Mouse (Mus musculus) bone marrow, adult 2 months (tissue): ENCODE data around the gene Atxn7l1.

Experiments used
- CTCF ChIP-seq: fragments of 200-500 bp; IDR thresholded peaks from 2 replicates; pipeline ENCODE4 v1.5.1; 2011; ENCODE audit warnings: low read length, control low read depth; ENCODE audit not compliant: control insufficient read depth, insufficient read depth
- POLR2A ChIP-seq: fragments of 200-500 bp; IDR thresholded peaks from 2 replicates; pipeline ENCODE4 v1.6.1; 2011; ENCODE audit warnings: low read depth, mild to moderate bottlenecking, control low read depth, low read length, borderline replicate concordance; ENCODE audit not compliant: control insufficient read depth

DNA sequence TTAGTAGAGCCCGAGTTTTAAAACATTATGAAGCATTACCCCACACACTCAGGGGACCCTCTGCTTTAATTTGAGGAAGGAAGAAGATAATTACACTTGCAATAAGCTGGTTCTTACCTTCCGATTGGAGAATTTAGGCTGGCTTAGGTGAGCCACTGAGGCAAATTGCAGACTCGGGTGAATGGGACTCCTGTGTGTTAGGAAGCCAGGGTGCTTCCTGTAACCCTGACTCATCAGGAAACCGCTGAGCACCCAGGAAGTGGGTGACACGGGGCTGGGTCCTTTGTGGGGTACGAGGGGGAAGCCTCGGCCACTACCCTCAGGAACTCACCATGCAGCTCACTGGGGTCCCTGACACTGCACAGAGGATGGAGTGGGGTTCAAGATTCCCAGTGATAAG lies 12.9 kb downstream of the Atxn7l1 start:
- TF ChIP-seq POLR2A = no peak
- no peak for TF ChIP-seq CTCF
